Mouse (Mus musculus) MEL (cell line): ENCODE data around the gene Rcsd1. TPM values are rescaled to one million over a fixed set of nuclear protein-coding genes. Genes with fewer than 3 reads are reported as not detected.

ENCODE experiments used
- DNase-seq: peaks from one replicate; pipeline ENCODE4 v3.0.0; 2011; ENCODE audit warnings: low read depth, low spot score
- H3K27ac ChIP-seq: 2 replicates; pipeline ENCODE4 v1.5.1; 2012; ENCODE audit warnings: low read depth, mild to moderate bottlenecking, control low read depth, low read length, moderate library complexity; ENCODE audit not compliant: control insufficient read depth
- H3K27me3 ChIP-seq, 2 experiments: fragments of 150-350 bp in 1 of 2; sonication (generic) in 1 of 2; 2 replicates each; pipeline ENCODE4 v1.6.1; 2012; ENCODE audit warnings: low read length in 2 of 2, mild to moderate bottlenecking in 2 of 2, improper control_type of control experiment in 1 of 2, moderate library complexity in 1 of 2; ENCODE audit not compliant: insufficient read depth in 2 of 2, control insufficient read depth in 1 of 2
- H3K36me3 ChIP-seq, 2 experiments: 2 replicates each; pipeline ENCODE4 v1.6.1; 2012 to 2014; ENCODE audit warnings: low read length in 2 of 2, improper control_type of control experiment in 1 of 2, inconsistent platforms in 1 of 2, mild to moderate bottlenecking in 1 of 2; ENCODE audit not compliant: insufficient read depth in 2 of 2, control insufficient read depth in 1 of 2
- H3K4me1 ChIP-seq, 2 experiments: fragments of 150-350 bp in 1 of 2; sonication (generic) in 1 of 2; 2 replicates each; pipeline ENCODE4 v1.6.1; 2012; ENCODE audit warnings: low read length in 2 of 2, improper control_type of control experiment in 1 of 2, mild to moderate bottlenecking in 1 of 2; ENCODE audit not compliant: insufficient read depth in 2 of 2, control insufficient read depth in 1 of 2
- H3K4me3 ChIP-seq, 2 experiments: fragments of 150-350 bp in 1 of 2; sonication (generic) in 1 of 2; 2 replicates each; pipeline ENCODE4 v1.5.1; 2012; ENCODE audit warnings: low read depth in 2 of 2, low read length in 2 of 2, mild to moderate bottlenecking in 2 of 2, moderate library complexity in 2 of 2, control low read depth in 1 of 2, improper control_type of control experiment in 1 of 2; ENCODE audit not compliant: control insufficient read depth in 1 of 2, insufficient read depth in 1 of 2
- H3K79me2 ChIP-seq: 2 replicates; pipeline ENCODE4 v1.6.1; 2012; ENCODE audit warnings: mild to moderate bottlenecking, low read length, moderate library complexity; ENCODE audit not compliant: control insufficient read depth, poor library complexity, insufficient read depth
- H3K9ac ChIP-seq: 2 replicates; pipeline ENCODE4 v1.6.1; 2012; ENCODE audit warnings: low read depth, mild to moderate bottlenecking, control low read depth, low read length, moderate library complexity; ENCODE audit not compliant: control insufficient read depth, poor library complexity, severe bottlenecking
- H3K9me3 ChIP-seq: fragments of 150-350 bp; sonication (generic); replicated peaks from 2 replicates; pipeline ENCODE4 v1.6.1; 2012; ENCODE audit warnings: mild to moderate bottlenecking, low read length, improper control_type of control experiment, moderate library complexity; ENCODE audit not compliant: insufficient read depth
- BHLHE40 ChIP-seq: IDR thresholded peaks from 2 replicates; pipeline ENCODE4 v1.6.1; 2012; ENCODE audit warnings: low read depth, mild to moderate bottlenecking, inconsistent platforms, low read length, improper control_type of control experiment, borderline replicate concordance
- CHD2 ChIP-seq: IDR thresholded peaks from 2 replicates; pipeline ENCODE4 v1.6.1; 2011; ENCODE audit warnings: low read length, improper control_type of control experiment
- E2F4 ChIP-seq: IDR thresholded peaks from 2 replicates; pipeline ENCODE4 v1.6.1; 2011; ENCODE audit warnings: low read depth, low read length, improper control_type of control experiment, borderline replicate concordance
- ETS1 ChIP-seq: IDR thresholded peaks from 2 replicates; pipeline ENCODE4 v1.6.1; 2012; ENCODE audit warnings: low read depth, mild to moderate bottlenecking, inconsistent platforms, low read length, improper control_type of control experiment, moderate library complexity
- GABPA ChIP-seq: IDR thresholded peaks from 2 replicates; pipeline ENCODE4 v1.6.1; 2012; ENCODE audit warnings: low read depth, mild to moderate bottlenecking, inconsistent platforms, low read length, improper control_type of control experiment, moderate library complexity
- HCFC1 ChIP-seq: IDR thresholded peaks from 2 replicates; pipeline ENCODE4 v1.6.1; 2012; ENCODE audit warnings: low read depth, mild to moderate bottlenecking, inconsistent platforms, low read length, improper control_type of control experiment, moderate library complexity
- JUND ChIP-seq: IDR thresholded peaks from 2 replicates; pipeline ENCODE4 v1.6.1; 2011; ENCODE audit warnings: low read depth, mild to moderate bottlenecking, improper control_type of control experiment, low read length
- KAT2A ChIP-seq: conservative IDR thresholded peaks from 2 replicates; pipeline ENCODE4 v1.6.1; 2012; ENCODE audit warnings: low read depth, low read length, improper control_type of control experiment, inconsistent platforms
- MXI1 ChIP-seq: IDR thresholded peaks from 2 replicates; pipeline ENCODE4 v1.6.1; 2011; ENCODE audit warnings: mild to moderate bottlenecking, low read depth, low read length, improper control_type of control experiment
- MYB ChIP-seq: IDR thresholded peaks from 2 replicates; pipeline ENCODE4 v1.6.1; 2011; ENCODE audit warnings: mild to moderate bottlenecking, low read depth, low read length, improper control_type of control experiment
- NRF1 ChIP-seq: IDR thresholded peaks from 2 replicates; pipeline ENCODE4 v1.6.1; 2014; ENCODE audit warnings: low read depth, mild to moderate bottlenecking, inconsistent platforms, low read length, improper control_type of control experiment, moderate library complexity; ENCODE audit not compliant: poor library complexity, insufficient read depth, severe bottlenecking
- POLR2AphosphoS2 ChIP-seq: IDR thresholded peaks from 2 replicates; pipeline ENCODE4 v1.6.1; 2011; ENCODE audit warnings: low read length, improper control_type of control experiment
- POLR2AphosphoS5 ChIP-seq: IDR thresholded peaks from 2 replicates; pipeline ENCODE4 v1.6.1; 2012; ENCODE audit warnings: low read depth, borderline replicate concordance, mild to moderate bottlenecking, inconsistent platforms, low read length, moderate library complexity, mixed read lengths
- SIN3A ChIP-seq: IDR thresholded peaks from 2 replicates; pipeline ENCODE4 v1.6.1; 2012; ENCODE audit warnings: low read length, improper control_type of control experiment, inconsistent platforms
- TAL1 ChIP-seq: IDR thresholded peaks from 2 replicates; pipeline ENCODE4 v1.6.1; 2012; ENCODE audit warnings: mild to moderate bottlenecking, inconsistent platforms, low read length, moderate library complexity, mixed read lengths
- TCF12 ChIP-seq: IDR thresholded peaks from 2 replicates; pipeline ENCODE4 v1.6.1; 2014; ENCODE audit warnings: low read depth, mild to moderate bottlenecking, inconsistent platforms, low read length, improper control_type of control experiment, moderate library complexity
- UBTF ChIP-seq: IDR thresholded peaks from 2 replicates; pipeline ENCODE4 v1.6.1; 2012; ENCODE audit warnings: low read depth, mild to moderate bottlenecking, inconsistent platforms, low read length, improper control_type of control experiment, moderate library complexity, borderline replicate concordance; ENCODE audit not compliant: insufficient read depth
- USF1 ChIP-seq: IDR thresholded peaks from 2 replicates; pipeline ENCODE4 v1.6.1; 2014; ENCODE audit warnings: low read depth, mild to moderate bottlenecking, inconsistent platforms, low read length, improper control_type of control experiment, moderate library complexity
- ZC3H11A ChIP-seq: IDR thresholded peaks from 2 replicates; pipeline ENCODE4 v1.6.1; 2012; ENCODE audit warnings: low read depth, mild to moderate bottlenecking, inconsistent platforms, low read length, improper control_type of control experiment
- ZMIZ1 ChIP-seq: IDR thresholded peaks from 2 replicates; pipeline ENCODE4 v1.6.1; 2012; ENCODE audit warnings: low read depth, mild to moderate bottlenecking, inconsistent platforms, low read length, improper control_type of control experiment, moderate library complexity
- polyA plus RNA-seq, 2 experiments: library from polyadenylated mRNA; stranded (reverse) in 1 of 2; unstranded in 1 of 2; fragments of >175 nt in 1 of 2; fragments of >200 nt in 1 of 2; gene quantifications; 2 replicates each; pipeline versions ENCODE4 v1.2.1 to v1.2.4; 2012; ENCODE audit warnings: low replicate concordance in 2 of 2, low read depth in 1 of 2; ENCODE audit not compliant: insufficient read length in 2 of 2, insufficient read depth in 1 of 2, missing spikeins in 1 of 2
- total RNA-seq: library from RNA; depleted of rRNA; stranded (reverse); fragments of 300-350 nt; gene quantifications from 2 replicates; pipeline ENCODE4 v1.2.3, GENCODE M21; 2012

Gene Rcsd1
- total and polyA plus RNA-seq, 3 experiments, result 19.0 to 38.0 TPM; not detected in 1

DNA sequence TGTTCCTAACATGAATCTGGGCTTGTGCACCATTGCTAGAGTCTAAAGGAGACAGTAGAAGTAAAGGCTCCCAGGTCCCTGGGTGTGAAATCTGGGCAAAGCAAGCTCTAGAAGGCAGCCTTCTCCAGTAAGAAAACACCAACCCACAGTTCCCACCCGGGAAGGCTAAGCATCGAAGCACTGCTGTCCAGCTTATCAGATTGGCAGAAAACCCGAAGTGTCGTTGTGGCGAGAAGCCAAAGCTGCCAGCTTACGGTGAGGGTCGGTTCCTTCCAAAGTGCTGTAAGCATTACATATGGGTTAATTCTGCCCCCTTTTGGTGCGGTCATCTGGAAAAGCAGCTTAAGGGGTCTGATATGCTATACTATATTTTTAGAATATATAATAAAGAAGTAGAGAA lies 22.6 kb downstream of the Rcsd1 start:
- Histone ChIP-seq H3K4me3 (no peak overlapping the region), H3K9me3 (no peaks in the 10 kb centered on the region), H3K27ac (no peak overlapping the region), H3K27me3 (no peaks in the 10 kb centered on the region), H3K9ac (no peak overlapping the region), H3K36me3 (peaks cover 0 to 2% of the 10 kb centered on the region in 2 experiments; a peak in 2 of 4 replicates), H3K4me1 (no peaks in the 10 kb centered on the region), H3K79me2 (peaks cover 7% of the 10 kb centered on the region; the same call in 1 of the 2 replicates)
- TF ChIP-seq POLR2AphosphoS2 (no peak), E2F4 (no peak), USF1 (no peak), MYB (no peak), ZC3H11A (no peak), POLR2AphosphoS5 (no peak), TAL1 (no peak), KAT2A (no peak), UBTF (no peak), SIN3A (no peak), JUND (no peak)
- no peak for DNase-seq

DNA sequence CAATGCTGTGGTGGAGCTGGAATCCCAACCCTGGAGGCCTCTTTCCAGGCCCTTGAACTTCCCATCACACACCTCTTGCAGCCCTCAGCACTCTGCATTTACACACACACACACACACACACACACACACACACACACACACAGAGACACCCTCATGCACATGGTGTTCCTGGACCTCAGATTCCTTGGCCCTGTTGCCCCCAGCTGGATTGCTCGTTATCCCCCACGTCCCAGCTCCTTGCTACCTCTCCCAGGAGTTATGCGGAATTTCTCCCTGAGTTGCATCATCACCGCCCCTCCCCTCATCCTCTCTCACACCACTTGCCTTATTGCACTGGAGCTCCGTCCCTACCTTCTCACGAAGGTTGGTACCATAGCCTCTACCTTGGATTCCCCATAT lies 23.2 kb downstream of the Rcsd1 start:
- Histone ChIP-seq H3K79me2 (peaks cover 7% of the 10 kb centered on the region; the same call in 1 of the 2 replicates), H3K36me3 (peaks cover 0 to 2% of the 10 kb centered on the region in 2 experiments; a peak in 2 of 4 replicates), H3K4me3 (no peak overlapping the region), H3K9ac (no peak overlapping the region), H3K9me3 (no peaks in the 10 kb centered on the region), H3K4me1 (no peaks in the 10 kb centered on the region), H3K27ac (no peak overlapping the region), H3K27me3 (no peaks in the 10 kb centered on the region)
- no peak for TF ChIP-seq HCFC1
- DNase-seq, result no peak

DNA sequence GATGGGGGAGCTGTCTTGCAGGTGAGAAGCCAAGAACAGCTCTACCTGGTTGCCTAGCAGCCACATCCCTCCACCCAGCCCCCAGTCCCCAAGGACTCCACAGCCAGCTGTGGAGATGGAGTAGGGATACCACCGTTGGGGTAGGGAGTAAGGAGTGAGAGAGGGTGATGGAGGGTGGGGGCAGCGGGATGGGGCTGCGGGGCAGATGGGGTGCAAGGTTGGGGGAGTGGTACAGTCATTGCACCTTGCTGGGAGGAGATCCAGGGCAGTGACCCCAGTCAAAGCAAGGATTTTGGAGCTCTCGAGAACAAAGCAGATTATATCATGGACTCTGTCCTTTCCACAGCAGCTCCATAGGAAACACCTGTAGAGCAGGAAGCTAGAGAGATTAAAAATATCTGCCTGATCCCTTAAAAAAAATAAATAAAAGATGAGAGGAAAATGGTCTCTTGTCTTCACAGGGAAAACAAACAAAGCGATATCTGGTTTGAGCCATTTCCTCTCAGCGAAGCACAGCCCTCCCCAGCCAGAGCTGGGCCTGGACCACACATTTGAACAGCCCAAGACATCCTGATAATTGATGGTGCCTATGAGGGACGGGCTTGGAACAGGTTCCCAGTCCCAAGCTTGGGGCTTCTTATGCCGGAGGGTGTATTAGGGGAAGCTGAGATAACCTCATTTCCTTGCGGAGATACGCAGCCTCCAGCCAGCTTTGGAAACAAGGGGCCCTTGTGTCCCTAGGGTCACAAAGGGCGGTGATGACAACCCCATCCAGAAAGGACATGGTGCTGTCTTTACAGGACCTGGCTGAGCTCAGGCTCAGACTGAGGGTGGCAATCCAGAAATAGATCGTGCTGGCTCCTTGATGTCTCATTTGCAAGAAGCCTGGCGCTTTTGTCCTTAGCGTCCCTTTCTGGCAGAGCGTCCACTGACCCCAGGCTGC lies 25.0 kb downstream of the Rcsd1 start:
- Histone ChIP-seq H3K27ac (no peak overlapping the region), H3K9me3 (no peaks in the 10 kb centered on the region), H3K27me3 (no peaks in the 10 kb centered on the region), H3K4me3 (no peak overlapping the region), H3K79me2 (peaks cover 7% of the 10 kb centered on the region; the same call in 1 of the 2 replicates), H3K9ac (no peak overlapping the region), H3K4me1 (no peaks in the 10 kb centered on the region), H3K36me3 (peaks cover 0 to 2% of the 10 kb centered on the region in 2 experiments; a peak in 2 of 4 replicates)
- DNase-seq, result no peak
- TF ChIP-seq TCF12, result no peak
- TF ChIP-seq GABPA, result no peak
- TF ChIP-seq ZMIZ1, result no peak
- no peak for TF ChIP-seq MXI1
- TF ChIP-seq NRF1, result no peak
- no peak for TF ChIP-seq BHLHE40
- no peak for TF ChIP-seq KAT2A
- no peak for TF ChIP-seq POLR2AphosphoS5
- TF ChIP-seq SIN3A, result no peak
- TF ChIP-seq ETS1, result no peak
- no peak for TF ChIP-seq CHD2
